8 mouse cellular contexts compared by ENCODE assay signal in the genomic region with DNA sequence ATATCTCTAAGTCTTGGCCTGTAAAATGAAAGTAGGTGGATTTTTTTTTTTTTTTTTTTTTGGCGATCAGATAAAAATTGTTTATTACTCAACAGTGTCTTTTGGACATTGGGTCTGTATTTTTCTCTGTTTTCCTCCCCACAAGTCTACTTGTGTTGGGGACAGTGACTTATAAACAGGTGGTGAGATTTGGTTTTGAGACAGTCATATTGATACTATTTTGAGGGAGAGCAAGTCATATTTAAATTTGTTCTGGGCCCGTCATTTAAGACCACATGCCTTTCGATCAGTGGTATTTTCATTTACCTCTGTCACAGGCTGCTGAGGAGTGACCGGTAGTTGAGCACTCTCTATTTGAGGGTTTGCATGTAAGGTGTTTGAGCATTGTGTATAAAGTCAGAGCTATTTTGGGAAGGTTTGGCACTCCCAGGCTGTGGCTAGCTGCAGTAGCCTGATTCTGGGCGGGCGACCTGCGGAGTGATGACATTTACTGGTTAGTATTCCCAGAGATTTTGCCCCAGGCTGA. TPM values are rescaled to one million over a fixed set of nuclear protein-coding genes. Genes with fewer than 3 reads are reported as not detected.
A peak's percentile ranks its signal among the peaks of the same experiment; 100 is the strongest.
DNase-seq lines count a peak whose midpoint lies in the region; ATAC-seq lines count a peak whose summit lies in the region.

No protein-coding gene starts in this region.

- peak; percentile 25 to 27 for DNase-seq in left cerebral cortex, postnatal 36 days (ENCODE audit: low spot score in 2 of 2)
- no peak for DNase-seq in left cerebral cortex, adult 11 months (ENCODE audit: low spot score)
- peak; percentile 25 for DNase-seq in embryonic facial prominence, embryonic 11.5 days (ENCODE audit: low spot score)
- no peak for DNase-seq in adipocyte (ENCODE audit: low spot score)
- DNase-seq in retina, embryonic 14.5 days (ENCODE audit: low spot score): no peak
- no peak for DNase-seq in left cerebral cortex, postnatal 4 days

- peak overlapping the region; percentile 11 for H3K4me2 ChIP-seq in embryonic facial prominence, embryonic 11.5 days (ENCODE audit: low read depth, low read length)
- peak overlapping the region; percentile 72 for H3K4me2 ChIP-seq in heart, embryonic 15.5 days
- peak overlapping the region; percentile 99 for H3K4me2 ChIP-seq in liver, embryonic 15.5 days

- 20% methylated on average over 7 of the region's 7 CpGs for whole genome bisulfite sequencing in embryonic facial prominence, embryonic 11.5 days
- 15% methylated on average over 7 of the region's 7 CpGs for WGBS in heart, embryonic 15.5 days
- 30% methylated on average over 7 of the region's 7 CpGs for WGBS in liver, embryonic 15.5 days (ENCODE audit: insufficient replicate concordance)

- no peak overlapping the region for H3K27ac ChIP-seq in embryonic facial prominence, embryonic 11.5 days (replicated peaks; ENCODE audit: low read depth, low read length)
- H3K27ac ChIP-seq in heart, embryonic 15.5 days: peak overlapping the region; percentile 93
- H3K27ac ChIP-seq in liver, embryonic 15.5 days (replicated peaks): no peak overlapping the region

- no peak for ATAC-seq in embryonic facial prominence, embryonic 11.5 days (replicated peaks; ENCODE audit: insufficient number of reproducible peaks, low FRiP score, low TSS enrichment, low read depth)
- ATAC-seq in heart, embryonic 15.5 days (replicated peaks; ENCODE audit: insufficient number of reproducible peaks, insufficient read depth, low FRiP score, low read depth): peak; percentile 25; the same call in 1 of the 2 replicates
- ATAC-seq in liver, embryonic 15.5 days (ENCODE audit: insufficient read depth): no peak

- no peak overlapping the region for H3K9ac ChIP-seq in embryonic facial prominence, embryonic 11.5 days (replicated peaks; ENCODE audit: low read length)
- H3K9ac ChIP-seq in heart, embryonic 15.5 days: peak overlapping the region; percentile 49; the same call in 1 of the 2 replicates
- H3K9ac ChIP-seq in liver, embryonic 15.5 days: no peak overlapping the region

- no peaks in the 10 kb centered on the region; the same call in 1 of the 2 replicates for H3K4me1 ChIP-seq in embryonic facial prominence, embryonic 11.5 days (ENCODE audit: control insufficient read depth, insufficient read depth, low read length)
- peaks cover 31% of the 10 kb centered on the region for H3K4me1 ChIP-seq in heart, embryonic 15.5 days (replicated peaks)
- H3K4me1 ChIP-seq in liver, embryonic 15.5 days (replicated peaks): peaks cover 44% of the 10 kb centered on the region

- H3K4me3 ChIP-seq in embryonic facial prominence, embryonic 11.5 days (ENCODE audit: low read depth, low read length): peak overlapping the region; percentile 16; the same call in 1 of the 2 replicates
- H3K4me3 ChIP-seq in heart, embryonic 15.5 days: peak overlapping the region; percentile 95
- H3K4me3 ChIP-seq in liver, embryonic 15.5 days (replicated peaks): no peak overlapping the region

- H3K9me3 ChIP-seq in embryonic facial prominence, embryonic 11.5 days (replicated peaks; ENCODE audit: control insufficient read depth, low read length): no peaks in the 10 kb centered on the region
- no peaks in the 10 kb centered on the region for H3K9me3 ChIP-seq in heart, embryonic 15.5 days (replicated peaks)
- no peaks in the 10 kb centered on the region for H3K9me3 ChIP-seq in liver, embryonic 15.5 days (replicated peaks)

- H3K36me3 ChIP-seq in embryonic facial prominence, embryonic 11.5 days (replicated peaks; ENCODE audit: control insufficient read depth, insufficient read depth, low read depth, low read length): no peaks in the 10 kb centered on the region
- no peaks in the 10 kb centered on the region for H3K36me3 ChIP-seq in heart, embryonic 15.5 days
- H3K36me3 ChIP-seq in liver, embryonic 15.5 days (replicated peaks): no peaks in the 10 kb centered on the region

- intact Hi-C loops in left cerebral cortex, postnatal 36 days (cut with DNase I): loop anchor here (10.0 kb wide), 1 partner anchor 252 kb away; no protein-coding TSS in a partner anchor
- intact Hi-C loops in left cerebral cortex, postnatal 4 days (cut with DNase I): no loop called here

- H3K27me3 ChIP-seq in embryonic facial prominence, embryonic 11.5 days (ENCODE audit: control insufficient read depth, insufficient read depth, low read length): no peaks in the 10 kb centered on the region
- no peaks in the 10 kb centered on the region for H3K27me3 ChIP-seq in heart, embryonic 15.5 days
- no peaks in the 10 kb centered on the region for H3K27me3 ChIP-seq in liver, embryonic 15.5 days

RNA-seq across cellular contexts. Expression of a gene that starts 1.5 kb away (rescaled TPM):
- 10 to 100 TPM; 35.6 to 52.3 TPM for total RNA-seq in left cerebral cortex, postnatal 36 days (2021)
- 38.8 and 41.3 TPM in 2 replicates for polyA plus RNA-seq in embryonic facial prominence, embryonic 11.5 days (2014; fragmentation: Nextera tagmentation; extraction: Ambion mirVana)
- polyA plus RNA-seq in heart, embryonic 15.5 days (2015; fragmentation: Nextera tagmentation; extraction: Ambion mirVana): 99.1 and 102 TPM in 2 replicates
- 3.9 and 5.4 TPM in 2 replicates for polyA plus RNA-seq in liver, embryonic 15.5 days (2015; fragmentation: Nextera tagmentation; extraction: Ambion mirVana)
- total RNA-seq in left cerebral cortex, postnatal 4 days (2021): 10 to 100 TPM; 39.3 to 45.1 TPM

RNA-seq across cellular contexts. Expression of a gene that starts 21.9 kb away (rescaled TPM):
- not detected for total RNA-seq in left cerebral cortex, postnatal 36 days (2021)
- polyA plus RNA-seq in embryonic facial prominence, embryonic 11.5 days (2014; fragmentation: Nextera tagmentation; extraction: Ambion mirVana): 0.50 and 1.1 TPM in 2 replicates
- polyA plus RNA-seq in heart, embryonic 15.5 days (2015; fragmentation: Nextera tagmentation; extraction: Ambion mirVana): 0.24 TPM in 1 of 2 replicates, not detected in the other
- not detected in 2 replicates for polyA plus RNA-seq in liver, embryonic 15.5 days (2015; fragmentation: Nextera tagmentation; extraction: Ambion mirVana)
- not detected for total RNA-seq in left cerebral cortex, postnatal 4 days (2021)

Comparison
In these comparisons a context has a peak if more than half of its experiments do, and no peak if none do; other contexts are left out.
1. DNase-seq: peak in left cerebral cortex, postnatal 36 days (2 of 2) and embryonic facial prominence, embryonic 11.5 days (single experiment); none in left cerebral cortex, adult 11 months (single experiment), adipocyte (single experiment), retina, embryonic 14.5 days (single experiment) and left cerebral cortex, postnatal 4 days (single experiment).
2. H3K4me2 ChIP-seq: peak in every context shown above with its lines; median percentile 99 in liver, embryonic 15.5 days; 72 in heart, embryonic 15.5 days; 11 in embryonic facial prominence, embryonic 11.5 days.